Mouse (Mus musculus): ENCODE measurements around the gene Trim67.

DNA sequence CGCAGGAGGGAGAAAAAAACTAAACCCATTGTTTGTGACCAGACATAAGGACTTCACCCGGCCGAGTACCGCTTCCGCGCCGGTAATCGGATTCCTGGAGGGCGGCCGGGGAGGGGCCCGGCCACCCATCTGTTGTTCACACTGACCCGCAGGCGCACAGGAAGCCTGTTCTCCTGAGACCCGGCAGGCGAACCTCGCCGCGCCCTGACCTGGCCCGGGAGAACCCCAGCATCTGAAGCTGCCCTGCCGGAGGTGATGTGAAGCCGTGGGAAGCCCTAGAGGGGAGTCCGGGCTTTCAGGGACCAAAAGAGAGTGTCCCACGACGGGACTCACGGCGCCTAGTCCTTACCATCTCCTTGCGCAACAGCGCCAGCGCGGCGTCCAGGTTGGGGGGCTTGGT is 41.7 kb upstream of the Trim67 start:
- no peak for TF ChIP-seq ZC3H11A (IDR thresholded peaks at IDR 0.05; ENCODE audit: borderline replicate concordance, low read depth, low read length)
- no peak for TF ChIP-seq MAFK (IDR thresholded peaks at IDR 0.05; ENCODE audit: insufficient read depth, low read depth, low read length)

All from ES-E14 (cell line).